Mouse (Mus musculus): ENCODE measurements around the gene Acox2.

DNA sequence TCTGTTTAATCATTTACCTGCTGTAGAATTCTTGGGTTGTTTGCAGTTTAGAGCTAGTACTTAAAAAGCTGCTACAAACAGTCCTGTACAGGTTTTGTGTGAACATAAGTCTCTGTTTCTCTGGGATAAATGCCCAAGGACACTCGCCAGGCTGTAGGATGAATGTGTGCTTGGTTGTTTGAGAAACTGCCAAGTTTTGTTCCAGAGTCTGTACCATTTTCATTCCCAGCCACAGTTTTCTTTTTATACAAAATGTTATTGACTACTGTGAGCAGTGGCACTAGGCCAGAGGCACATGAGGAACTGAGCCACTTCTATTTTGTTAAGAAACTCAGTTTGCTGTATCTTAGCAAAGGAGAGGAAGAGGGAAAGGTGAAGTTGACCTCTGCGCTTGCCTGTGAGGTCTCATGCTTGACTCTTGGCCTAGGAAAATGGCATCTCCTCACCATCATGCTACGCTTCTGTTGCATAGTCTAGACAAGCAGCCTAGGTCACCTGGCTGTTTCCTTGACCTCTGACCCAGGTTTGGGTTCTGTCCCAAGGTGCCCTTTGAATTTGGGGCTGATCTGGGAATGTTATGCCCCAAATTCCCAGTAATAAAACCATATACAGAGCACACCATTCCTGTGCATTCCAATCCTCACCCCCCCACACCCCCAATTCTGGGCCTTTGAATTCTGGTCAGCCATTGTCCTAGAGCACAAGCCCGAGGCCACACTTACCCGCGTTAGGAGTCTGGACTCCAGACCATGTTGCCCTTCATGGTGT lies 72.7 kb downstream of the Acox2 start:
- no peak for TF ChIP-seq POLR2A (IDR thresholded peaks at IDR 0.05; ENCODE audit: low read depth, low read length)
- TF ChIP-seq CTCF (IDR thresholded peaks at IDR 0.05; ENCODE audit: extremely low read depth, insufficient read depth, insufficient read length, insufficient replicate concordance), result no peak
